In genomic region chr1:184034741-184035181, GRCm38 (mm10) we compare ENCODE assay signal across 8 mouse cellular contexts. TPM values are rescaled to one million over a fixed set of nuclear protein-coding genes. Genes with fewer than 3 reads are reported as not detected.
DNase-seq lines count a peak whose midpoint lies in the region; ATAC-seq and TF ChIP-seq lines count a peak whose summit lies in the region.

No protein-coding gene starts in this region.

- peaks cover 9% of the 10 kb centered on the region for H3K4me1 ChIP-seq in cerebellum, adult 2 months (ENCODE audit: control insufficient read depth, insufficient read depth, low read length)
- peaks cover 8 to 27% of the 10 kb centered on the region in 2 experiments for H3K4me1 ChIP-seq in heart, embryonic 14.5 days (ENCODE audit: control insufficient read depth in 2 of 2, insufficient read depth in 2 of 2, low read length in 2 of 2)
- peaks cover 10% of the 10 kb centered on the region; the same call in 1 of the 2 replicates for H3K4me1 ChIP-seq in kidney, embryonic 16.5 days (ENCODE audit: insufficient read depth, low read length)
- peaks cover 15% of the 10 kb centered on the region for H3K4me1 ChIP-seq in midbrain, embryonic 11.5 days (ENCODE audit: control insufficient read depth, insufficient read depth, low read length)

- no peak for TF ChIP-seq CTCF in gastrocnemius, adult 2 months (IDR thresholded peaks at IDR 0.05)
- TF ChIP-seq CTCF in cerebellum, adult 2 months (IDR thresholded peaks at IDR 0.05; ENCODE audit: borderline replicate concordance, insufficient read depth, low read depth, low read length), result no peak

- no peaks in the 10 kb centered on the region for H3K27me3 ChIP-seq in cerebellum, adult 2 months (ENCODE audit: control insufficient read depth, insufficient read depth, low read length)
- H3K27me3 ChIP-seq in heart, embryonic 14.5 days (ENCODE audit: control insufficient read depth, insufficient read depth, low read length), result no peaks in the 10 kb centered on the region
- no peaks in the 10 kb centered on the region for H3K27me3 ChIP-seq in kidney, embryonic 16.5 days (ENCODE audit: insufficient read depth, low read length)
- no peaks in the 10 kb centered on the region for H3K27me3 ChIP-seq in midbrain, embryonic 11.5 days (ENCODE audit: control insufficient read depth, insufficient read depth, low read length)

- under 1% methylated on average over 12 of the region's 12 CpGs for WGBS in cerebellum, adult 2 months
- under 1% methylated on average over 12 of the region's 12 CpGs for WGBS in heart, embryonic 14.5 days
- WGBS in kidney, embryonic 16.5 days, result 0% methylated on average over 12 of the region's 12 CpGs
- WGBS in midbrain, embryonic 11.5 days, result 0% methylated on average over 12 of the region's 12 CpGs

- H3K9ac ChIP-seq in heart, embryonic 14.5 days (ENCODE audit: low read length), result peak overlapping the region; percentile 75
- H3K9ac ChIP-seq in kidney, embryonic 16.5 days (replicated peaks; ENCODE audit: low read length), result peak overlapping the region; percentile 57; the same call in 1 of the 2 replicates
- peak overlapping the region; percentile 67 for H3K9ac ChIP-seq in midbrain, embryonic 11.5 days (ENCODE audit: low read length)

- intact Hi-C loops in gastrocnemius, adult 2 months (cut with DNase I), result loop anchor here (2.0 to 5.0 kb wide), 4 partner anchors 104 to 227 kb away; no protein-coding TSS in a partner anchor
- intact Hi-C loops in gastrocnemius, postnatal 36 days (cut with DNase I), result loop anchor here (5.0 to 10.0 kb wide), 3 partner anchors 102 to 227 kb away; no protein-coding TSS in a partner anchor

- peak; percentile 45 for DNase-seq in gastrocnemius, adult 2 months
- DNase-seq in gastrocnemius, postnatal 36 days, result no peak
- DNase-seq in CD4-positive, CD25-positive, alpha-beta regulatory T cell, adult 2 months (ENCODE audit: low read depth, low spot score), result peak; percentile 67
- peak; percentile 54 to 60 for DNase-seq in cerebellum, adult 2 months
- DNase-seq in midbrain, embryonic 11.5 days (ENCODE audit: low spot score, missing footprints), result peak; percentile 95
- DNase-seq in thymus, postnatal 4 days, result peak; percentile 65

- peaks cover 26% of the 10 kb centered on the region for H3K36me3 ChIP-seq in heart, embryonic 14.5 days (ENCODE audit: control insufficient read depth, insufficient read depth, low read length)
- no peaks in the 10 kb centered on the region for H3K36me3 ChIP-seq in kidney, embryonic 16.5 days (ENCODE audit: insufficient read depth, low read length)
- H3K36me3 ChIP-seq in midbrain, embryonic 11.5 days (ENCODE audit: control insufficient read depth, insufficient read depth, low read length), result no peaks in the 10 kb centered on the region

- peak overlapping the region; percentile 82 for H3K4me3 ChIP-seq in gastrocnemius, adult 2 months
- peak overlapping the region; percentile 69 for H3K4me3 ChIP-seq in cerebellum, adult 2 months (replicated peaks; ENCODE audit: insufficient read depth, low read depth, low read length)
- peak overlapping the region; percentile 61 to 89 for H3K4me3 ChIP-seq in heart, embryonic 14.5 days (ENCODE audit: control insufficient read depth in 1 of 2, insufficient read depth in 1 of 2, low read depth in 1 of 2, low read length in 2 of 2)
- H3K4me3 ChIP-seq in kidney, embryonic 16.5 days (ENCODE audit: low read length), result peak overlapping the region; percentile 81
- H3K4me3 ChIP-seq in midbrain, embryonic 11.5 days (ENCODE audit: low read depth, low read length), result peak overlapping the region; percentile 66

- ATAC-seq in heart, embryonic 14.5 days (ENCODE audit: insufficient number of reproducible peaks, insufficient read depth, low FRiP score, low read depth), result no peak
- ATAC-seq in kidney, embryonic 16.5 days (ENCODE audit: low FRiP score, low TSS enrichment), result no peak
- peak; percentile 2; the same call in 1 of the 2 replicates for ATAC-seq in midbrain, embryonic 11.5 days (ENCODE audit: low FRiP score)

- H3K4me2 ChIP-seq in heart, embryonic 14.5 days (ENCODE audit: low read length), result peak overlapping the region; percentile 74
- H3K4me2 ChIP-seq in kidney, embryonic 16.5 days (replicated peaks; ENCODE audit: low read depth, low read length), result peak overlapping the region; percentile 65
- H3K4me2 ChIP-seq in midbrain, embryonic 11.5 days, result peak overlapping the region; percentile 68

- no peaks in the 10 kb centered on the region for H3K9me3 ChIP-seq in heart, embryonic 14.5 days (ENCODE audit: control insufficient read depth, low read length)
- H3K9me3 ChIP-seq in kidney, embryonic 16.5 days (ENCODE audit: low read length), result no peaks in the 10 kb centered on the region
- H3K9me3 ChIP-seq in midbrain, embryonic 11.5 days (ENCODE audit: control insufficient read depth, low read length), result no peaks in the 10 kb centered on the region

- peak overlapping the region; percentile 97 for H3K27ac ChIP-seq in gastrocnemius, adult 2 months
- peak overlapping the region; percentile 22; the same call in 1 of the 2 replicates for H3K27ac ChIP-seq in cerebellum, adult 2 months (ENCODE audit: insufficient read depth, low read length)
- H3K27ac ChIP-seq in heart, embryonic 14.5 days (replicated peaks in 1 of 2; ENCODE audit: control insufficient read depth in 1 of 2, insufficient read depth in 1 of 2, low read depth in 2 of 2, low read length in 2 of 2), result peak overlapping the region; percentile 86 to 99
- no peak overlapping the region for H3K27ac ChIP-seq in kidney, embryonic 16.5 days (ENCODE audit: low read length)
- peak overlapping the region; percentile 20; the same call in 1 of the 2 replicates for H3K27ac ChIP-seq in midbrain, embryonic 11.5 days (ENCODE audit: low read depth, low read length)

- no peak for TF ChIP-seq POLR2A in cerebellum, adult 2 months (IDR thresholded peaks at IDR 0.05; ENCODE audit: borderline replicate concordance, insufficient read depth, low read length)

RNA-seq across cellular contexts. Expression of gene 1700056E22Rik, which starts 0.7 kb away (rescaled TPM):
- total RNA-seq in gastrocnemius, adult 2 months (2021), result under 1 TPM; 0.18 to 0.42 TPM
- total RNA-seq in gastrocnemius, postnatal 36 days (2021), result under 1 TPM; 0.67 to 0.82 TPM
- polyA plus RNA-seq in cerebellum, adult 2 months (2012; rRNA removed), result 0.51 and 0.71 TPM in 2 replicates
- 2.0 and 2.4 TPM in 2 replicates for polyA plus RNA-seq in heart, embryonic 14.5 days (2014; fragmentation: Nextera tagmentation; extraction: Ambion mirVana)
- 1.6 and 1.7 TPM in 2 replicates for polyA plus RNA-seq in kidney, embryonic 16.5 days (2015; fragmentation: Nextera tagmentation; extraction: Ambion mirVana)
- polyA plus RNA-seq in midbrain, embryonic 11.5 days (2014; fragmentation: Nextera tagmentation; extraction: Ambion mirVana), result 1.4 and 2.0 TPM in 2 replicates

RNA-seq across cellular contexts. Expression of gene Dusp10, which starts 21.7 kb away (rescaled TPM):
- 10 to 100 TPM; 18.4 to 25.0 TPM for total RNA-seq in gastrocnemius, adult 2 months (2021)
- 10 to 100 TPM; 27.3 to 47.1 TPM for total RNA-seq in gastrocnemius, postnatal 36 days (2021)
- polyA plus RNA-seq in cerebellum, adult 2 months (2012; rRNA removed), result 28.7 and 32.8 TPM in 2 replicates
- polyA plus RNA-seq in heart, embryonic 14.5 days (2014; fragmentation: Nextera tagmentation; extraction: Ambion mirVana), result 9.7 and 10.5 TPM in 2 replicates
- polyA plus RNA-seq in kidney, embryonic 16.5 days (2015; fragmentation: Nextera tagmentation; extraction: Ambion mirVana), result 7.1 and 7.4 TPM in 2 replicates
- polyA plus RNA-seq in midbrain, embryonic 11.5 days (2014; fragmentation: Nextera tagmentation; extraction: Ambion mirVana), result 9.0 and 10.4 TPM in 2 replicates

Comparison
In these comparisons a context has a peak if more than half of its experiments do, and no peak if none do; other contexts are left out.
1. DNase-seq: peak in gastrocnemius, adult 2 months (single experiment), CD4-positive, CD25-positive, alpha-beta regulatory T cell, adult 2 months (single experiment), cerebellum, adult 2 months (2 of 2), midbrain, embryonic 11.5 days (single experiment) and thymus, postnatal 4 days (single experiment); none in gastrocnemius, postnatal 36 days (0 of 2).
2. Peak in every context shown above with its lines, with median percentiles within 50 percentile points of each other: H3K4me3 ChIP-seq, H3K4me2 ChIP-seq and H3K9ac ChIP-seq.